Mouse (Mus musculus) lung, postnatal 0 days (tissue): ENCODE measurements at regions not wholly inside any gene's neighbourhood (a gene's known extent, or its start where the extent isn't known, plus 50 kb on each side); places are given as distances from the start of the nearest gene placed in this dataset.

Experiments
- CTCF ChIP-seq: IDR thresholded peaks from 2 replicates; pipeline ENCODE4 v1.5.1; 2016; ENCODE audit warnings: antibody characterized with exemption, mild to moderate bottlenecking
- EP300 ChIP-seq: IDR thresholded peaks from 2 replicates; pipeline ENCODE4 v1.6.1; 2016; ENCODE audit warnings: antibody characterized with exemption, mild to moderate bottlenecking, control low read depth

GRCm38 (mm10) chr3:47435551-47435950 is 987.5 kb upstream of the Pabpc4l start:
- TF ChIP-seq CTCF (no peak), EP300 (no peak)
